Comparison of ENCODE assay signal across 12 mouse cellular contexts in the genomic region with DNA sequence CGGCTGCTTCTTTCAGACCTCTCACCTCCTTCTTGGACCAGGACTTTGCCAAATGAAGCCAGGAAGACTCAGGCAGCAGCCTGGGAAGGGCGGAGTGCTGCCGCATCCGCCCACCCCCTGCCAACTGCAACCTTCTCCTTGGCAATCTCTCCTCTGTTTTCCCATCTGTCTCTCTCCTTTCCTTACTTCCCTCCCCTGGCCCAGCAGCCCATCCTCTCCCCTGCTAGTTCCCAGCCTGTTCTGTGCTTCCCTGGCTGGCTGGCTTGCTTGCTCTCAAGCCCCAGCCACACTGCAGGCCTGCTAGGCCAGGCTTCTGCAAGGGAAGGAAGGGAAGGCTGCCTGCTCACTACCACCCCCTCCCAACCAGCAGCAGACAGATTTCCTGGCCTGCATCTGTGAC. TPM values are rescaled to one million over a fixed set of nuclear protein-coding genes. Genes with fewer than 3 reads are reported as not detected.
DNase-seq lines count a peak whose midpoint lies in the region; ATAC-seq and TF ChIP-seq lines count a peak whose summit lies in the region.
"Had no signal": no experiment of that assay in that cellular context is flagged by ENCODE, and none has a peak within 500 bp of the region (broad histone marks: within the 10 kb centered on the region; RNA-seq: fewer than 3 reads in every experiment).

No protein-coding gene starts in this region.

- no peaks in the 10 kb centered on the region for H3K9me3 ChIP-seq in forebrain, embryonic 12.5 days
- H3K9me3 ChIP-seq in forebrain, embryonic 11.5 days (ENCODE audit: control insufficient read depth, low read length) = no peaks in the 10 kb centered on the region
- no peaks in the 10 kb centered on the region for H3K9me3 ChIP-seq in lung, embryonic 15.5 days
- H3K9me3 ChIP-seq in forebrain, postnatal 0 days (ENCODE audit: low read length) = no peaks in the 10 kb centered on the region
- H3K9me3 ChIP-seq: stomach, embryonic 15.5 days had no signal

- no peak for TF ChIP-seq CTCF in forebrain, postnatal 0 days (IDR thresholded peaks at IDR 0.05; ENCODE audit: low read depth)

- no peak overlapping the region for H3K4me3 ChIP-seq in forebrain, embryonic 12.5 days (replicated peaks)
- H3K4me3 ChIP-seq in forebrain, embryonic 11.5 days (ENCODE audit: low read depth, low read length) = no peak overlapping the region
- no peak overlapping the region for H3K4me3 ChIP-seq in lung, embryonic 15.5 days
- no peak overlapping the region for H3K4me3 ChIP-seq in forebrain, postnatal 0 days (ENCODE audit: low read depth, low read length)
- H3K4me3 ChIP-seq: myocyte; stomach, embryonic 15.5 days had no signal

- peaks cover 18% of the 10 kb centered on the region for H3K4me1 ChIP-seq in forebrain, embryonic 12.5 days
- H3K4me1 ChIP-seq in forebrain, embryonic 11.5 days (replicated peaks; ENCODE audit: control insufficient read depth, insufficient read depth, low read length) = no peaks in the 10 kb centered on the region; the same call in 1 of the 2 replicates
- peaks cover 30% of the 10 kb centered on the region for H3K4me1 ChIP-seq in lung, embryonic 15.5 days
- no peaks in the 10 kb centered on the region; the same call in 1 of the 2 replicates for H3K4me1 ChIP-seq in forebrain, postnatal 0 days (ENCODE audit: insufficient read depth)

- H3K9ac ChIP-seq in forebrain, embryonic 12.5 days = no peak overlapping the region
- no peak overlapping the region for H3K9ac ChIP-seq in forebrain, embryonic 11.5 days (ENCODE audit: low read length)
- H3K9ac ChIP-seq in lung, embryonic 15.5 days = no peak overlapping the region
- H3K9ac ChIP-seq in forebrain, postnatal 0 days = no peak overlapping the region
- H3K9ac ChIP-seq: stomach, embryonic 15.5 days had no signal

- intact Hi-C loops in gastrocnemius, postnatal 36 days (cut with DNase I) = loop anchor here (1.0 to 5.0 kb wide), 2 partner anchors 40 to 74 kb away; partner anchors contain the start of gene Ankrd63

- H3K4me2 ChIP-seq in forebrain, embryonic 12.5 days = no peak overlapping the region
- no peak overlapping the region for H3K4me2 ChIP-seq in forebrain, embryonic 11.5 days (ENCODE audit: low read depth, low read length, severe bottlenecking)
- no peak overlapping the region for H3K4me2 ChIP-seq in lung, embryonic 15.5 days
- no peak overlapping the region for H3K4me2 ChIP-seq in forebrain, postnatal 0 days (ENCODE audit: low read depth)
- H3K4me2 ChIP-seq: stomach, embryonic 15.5 days had no signal

- H3K27ac ChIP-seq in forebrain, embryonic 12.5 days = peak overlapping the region; percentile 27; the same call in 1 of the 2 replicates
- H3K27ac ChIP-seq in forebrain, embryonic 11.5 days (ENCODE audit: low read depth, low read length) = no peak overlapping the region
- peak overlapping the region; percentile 69 for H3K27ac ChIP-seq in lung, embryonic 15.5 days
- H3K27ac ChIP-seq in forebrain, postnatal 0 days (ENCODE audit: low read depth, low read length) = peak overlapping the region; percentile 64; the same call in 1 of the 2 replicates
- H3K27ac ChIP-seq: stomach, embryonic 15.5 days had no signal

- H3K27me3 ChIP-seq in forebrain, embryonic 12.5 days = peaks cover 9% of the 10 kb centered on the region; the same call in 1 of the 2 replicates
- peaks cover 2% of the 10 kb centered on the region; the same call in 1 of the 2 replicates for H3K27me3 ChIP-seq in forebrain, embryonic 11.5 days (ENCODE audit: control insufficient read depth, insufficient read depth, low read length)
- H3K27me3 ChIP-seq in lung, embryonic 15.5 days = peaks cover 8% of the 10 kb centered on the region
- H3K27me3 ChIP-seq in forebrain, postnatal 0 days (ENCODE audit: insufficient read depth, low read length) = no peaks in the 10 kb centered on the region
- H3K27me3 ChIP-seq: stomach, embryonic 15.5 days had no signal

- no peak for DNase-seq in forebrain, embryonic 11.5 days (ENCODE audit: low spot score)
- no peak for DNase-seq in lung, postnatal 14 days
- peak; percentile 60 for DNase-seq in forebrain, postnatal 0 days
- peak; percentile 71 to 74 for DNase-seq in right cerebral cortex, adult 2 months (ENCODE audit: low spot score in 2 of 2)
- no peak for DNase-seq in gastrocnemius, postnatal 36 days

- no peak for ATAC-seq in forebrain, embryonic 12.5 days (ENCODE audit: low FRiP score)
- ATAC-seq in forebrain, embryonic 11.5 days (replicated peaks; ENCODE audit: low FRiP score) = no peak
- ATAC-seq in lung, embryonic 15.5 days (ENCODE audit: borderline replicate concordance, extremely low read depth, low FRiP score, low TSS enrichment) = peak; percentile 39; the same call in 1 of the 2 replicates
- peak; percentile 54 for ATAC-seq in forebrain, postnatal 0 days
- ATAC-seq in inflammation-experienced regulatory T-cells, adult 6 months = no peak

- WGBS in forebrain, embryonic 12.5 days = 78% methylated on average over 3 of the region's 4 CpGs
- WGBS in forebrain, embryonic 11.5 days = 62% methylated on average over 3 of the region's 4 CpGs
- 42% methylated on average over 3 of the region's 4 CpGs for WGBS in lung, embryonic 15.5 days
- WGBS in forebrain, postnatal 0 days = 38% methylated on average over 3 of the region's 4 CpGs

- no peaks in the 10 kb centered on the region for H3K36me3 ChIP-seq in forebrain, embryonic 12.5 days (replicated peaks)
- H3K36me3 ChIP-seq in forebrain, embryonic 11.5 days (ENCODE audit: control insufficient read depth, insufficient read depth, low read length) = no peaks in the 10 kb centered on the region
- H3K36me3 ChIP-seq in lung, embryonic 15.5 days = no peaks in the 10 kb centered on the region
- no peaks in the 10 kb centered on the region for H3K36me3 ChIP-seq in forebrain, postnatal 0 days (ENCODE audit: insufficient read depth)
- H3K36me3 ChIP-seq: stomach, embryonic 15.5 days had no signal

RNA-seq across cellular contexts. Expression of gene Phgr1, which starts 3.3 kb away (rescaled TPM):
- polyA plus RNA-seq in forebrain, embryonic 12.5 days (2016; fragmentation: Nextera tagmentation; extraction: Ambion mirVana) = not detected in 2 replicates
- polyA plus RNA-seq in forebrain, embryonic 11.5 days (2014; fragmentation: Nextera tagmentation; extraction: Ambion mirVana) = not detected in 2 replicates
- polyA plus RNA-seq in lung, embryonic 15.5 days (2015; fragmentation: Nextera tagmentation; extraction: Ambion mirVana) = not detected in 2 replicates
- total RNA-seq in forebrain, postnatal 0 days (2014; rRNA removed) = not detected in 2 replicates
- polyA plus RNA-seq in forebrain, postnatal 0 days (2015; fragmentation: Nextera tagmentation; extraction: Ambion mirVana) = not detected in 2 replicates
- polyA plus RNA-seq in inflammation-experienced regulatory T-cells, adult 6 months (2017; shearing (Covaris generic)) = not detected
- not detected for total RNA-seq in gastrocnemius, postnatal 36 days (2021)
- total RNA-seq: heart, adult 18-20 months had no signal
- polyA plus RNA-seq: limb, embryonic 14.5 days; myocyte had no signal

RNA-seq across cellular contexts. Expression of gene Disp2, which starts 3.7 kb away (rescaled TPM):
- polyA plus RNA-seq in forebrain, embryonic 12.5 days (2016; fragmentation: Nextera tagmentation; extraction: Ambion mirVana) = 11.5 and 14.1 TPM in 2 replicates
- polyA plus RNA-seq in forebrain, embryonic 11.5 days (2014; fragmentation: Nextera tagmentation; extraction: Ambion mirVana) = 5.4 and 5.9 TPM in 2 replicates
- polyA plus RNA-seq in lung, embryonic 15.5 days (2015; fragmentation: Nextera tagmentation; extraction: Ambion mirVana) = 0.76 and 0.89 TPM in 2 replicates
- total RNA-seq in forebrain, postnatal 0 days (2014; rRNA removed) = 48.4 and 91.3 TPM in 2 replicates
- polyA plus RNA-seq in forebrain, postnatal 0 days (2015; fragmentation: Nextera tagmentation; extraction: Ambion mirVana) = 25.4 and 40.4 TPM in 2 replicates
- polyA plus RNA-seq in inflammation-experienced regulatory T-cells, adult 6 months (2017; shearing (Covaris generic)) = not detected
- total RNA-seq in gastrocnemius, postnatal 36 days (2021) = not detected

RNA-seq across cellular contexts. Expression of gene Ccdc9b, which starts 13.4 kb away (rescaled TPM):
- polyA plus RNA-seq in forebrain, embryonic 12.5 days (2016; fragmentation: Nextera tagmentation; extraction: Ambion mirVana) = 2.8 TPM in 2 replicates
- 0.36 and 0.87 TPM in 2 replicates for polyA plus RNA-seq in forebrain, embryonic 11.5 days (2014; fragmentation: Nextera tagmentation; extraction: Ambion mirVana)
- 0.98 and 1.2 TPM in 2 replicates for polyA plus RNA-seq in lung, embryonic 15.5 days (2015; fragmentation: Nextera tagmentation; extraction: Ambion mirVana)
- 1.8 and 2.4 TPM in 2 replicates for total RNA-seq in forebrain, postnatal 0 days (2014; rRNA removed)
- polyA plus RNA-seq in forebrain, postnatal 0 days (2015; fragmentation: Nextera tagmentation; extraction: Ambion mirVana) = 0.33 and 0.53 TPM in 2 replicates
- under 1 TPM in 2 of 3 experiments, not detected in 1; 0.16 to 0.30 TPM for polyA plus RNA-seq in inflammation-experienced regulatory T-cells, adult 6 months (2017; shearing (Covaris generic))
- 10 to 100 TPM; 13.8 to 15.4 TPM for total RNA-seq in gastrocnemius, postnatal 36 days (2021)

RNA-seq across cellular contexts. Expression of gene Inafm2, which starts 30.3 kb away (rescaled TPM):
- polyA plus RNA-seq in forebrain, embryonic 12.5 days (2016; fragmentation: Nextera tagmentation; extraction: Ambion mirVana) = 22.3 and 24.4 TPM in 2 replicates
- polyA plus RNA-seq in forebrain, embryonic 11.5 days (2014; fragmentation: Nextera tagmentation; extraction: Ambion mirVana) = 28.6 and 30.4 TPM in 2 replicates
- polyA plus RNA-seq in lung, embryonic 15.5 days (2015; fragmentation: Nextera tagmentation; extraction: Ambion mirVana) = 18.3 and 18.4 TPM in 2 replicates
- 13.8 and 14.2 TPM in 2 replicates for total RNA-seq in forebrain, postnatal 0 days (2014; rRNA removed)
- polyA plus RNA-seq in forebrain, postnatal 0 days (2015; fragmentation: Nextera tagmentation; extraction: Ambion mirVana) = 15.7 and 17.2 TPM in 2 replicates
- 10 to 100 TPM; 28.1 to 40.7 (median 28.2) TPM for polyA plus RNA-seq in inflammation-experienced regulatory T-cells, adult 6 months (2017; shearing (Covaris generic))
- 1 to 10 TPM; 3.8 to 4.9 TPM for total RNA-seq in gastrocnemius, postnatal 36 days (2021)

RNA-seq across cellular contexts. Expression of gene Knstrn, which starts 38.0 kb away (rescaled TPM):
- 164 and 167 TPM in 2 replicates for polyA plus RNA-seq in forebrain, embryonic 12.5 days (2016; fragmentation: Nextera tagmentation; extraction: Ambion mirVana)
- 196 and 202 TPM in 2 replicates for polyA plus RNA-seq in forebrain, embryonic 11.5 days (2014; fragmentation: Nextera tagmentation; extraction: Ambion mirVana)
- polyA plus RNA-seq in lung, embryonic 15.5 days (2015; fragmentation: Nextera tagmentation; extraction: Ambion mirVana) = 134 TPM in 2 replicates
- 7.1 and 7.5 TPM in 2 replicates for total RNA-seq in forebrain, postnatal 0 days (2014; rRNA removed)
- 11.9 and 13.1 TPM in 2 replicates for polyA plus RNA-seq in forebrain, postnatal 0 days (2015; fragmentation: Nextera tagmentation; extraction: Ambion mirVana)
- polyA plus RNA-seq in inflammation-experienced regulatory T-cells, adult 6 months (2017; shearing (Covaris generic)) = 10 to 100 TPM; 11.9 to 73.4 (median 13.7) TPM
- total RNA-seq in gastrocnemius, postnatal 36 days (2021) = 1 to 10 TPM in 1 of 2 experiments, under 1 TPM in 1; 0.94 to 1.6 TPM

Comparison
In these comparisons a context has a peak if more than half of its experiments do, and no peak if none do; other contexts are left out.
1. ATAC-seq: peak in lung, embryonic 15.5 days (single experiment) and forebrain, postnatal 0 days (single experiment); none in forebrain, embryonic 12.5 days (single experiment), forebrain, embryonic 11.5 days (single experiment) and inflammation-experienced regulatory T-cells, adult 6 months (single experiment).
2. DNase-seq: peak in forebrain, postnatal 0 days (single experiment) and right cerebral cortex, adult 2 months (2 of 2); none in forebrain, embryonic 11.5 days (single experiment), lung, postnatal 14 days (single experiment) and gastrocnemius, postnatal 36 days (0 of 2).